Mouse (Mus musculus): ENCODE data around the gene Gpr174. TPM values are rescaled to one million over a fixed set of nuclear protein-coding genes. Genes with fewer than 3 reads are reported as not detected.
"Not testable (repeated sequence)": the region's sequence is repeated elsewhere in the genome, so short reads cannot be mapped to it uniquely, and the experiment has no call there.

The Gpr174 gene
- polyA plus RNA-seq, 1 experiment, result 0.36 TPM

DNA sequence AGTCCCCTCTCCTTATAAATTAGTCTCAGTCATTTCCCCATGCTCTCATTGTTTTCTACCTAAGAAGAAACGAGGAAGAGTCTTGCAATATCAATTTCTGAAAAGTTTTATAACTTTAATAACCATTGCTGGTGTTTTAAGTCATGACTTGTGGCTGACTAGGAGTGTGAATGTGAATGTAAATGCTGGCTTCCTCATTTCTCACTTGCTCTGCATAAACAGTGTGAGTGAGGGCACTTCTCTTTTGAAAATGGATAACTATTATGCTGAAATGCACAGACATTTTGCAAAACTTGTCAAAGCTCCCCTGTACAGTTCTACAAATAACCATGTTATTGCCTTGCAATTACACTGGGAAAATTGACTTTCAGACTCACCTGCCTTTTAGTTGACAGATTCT lies 8.9 kb downstream of the Gpr174 start:
- Histone ChIP-seq H3K36me3 (ENCODE audit: control insufficient read depth, insufficient read depth, low read length) (no peaks in the 10 kb centered on the region), H3K4me1 (ENCODE audit: control insufficient read depth, insufficient read depth, low read length) (no peaks in the 10 kb centered on the region), H3K27ac (ENCODE audit: insufficient read depth, low read depth, low read length) (no peak overlapping the region), H3K27me3 (replicated peaks; ENCODE audit: control insufficient read depth, insufficient read depth, low read length) (no peaks in the 10 kb centered on the region), H3K4me3 (ENCODE audit: insufficient read depth, low read depth, low read length) (no peak overlapping the region)
- TF ChIP-seq CTCF (conservative IDR thresholded peaks at IDR 0.05; ENCODE audit: insufficient read depth, insufficient read length, low read depth, low read length) (no peak), POLR2A (IDR thresholded peaks at IDR 0.05; ENCODE audit: low read depth, low read length) (no peak)
- WGBS, result 41% methylated on average over 1 of the region's 1 CpGs
- no peak for DNase-seq

- no peak for DNase-seq
- 71% methylated on average over 2 of the region's 2 CpGs for WGBS
- Histone ChIP-seq H3K4me1 (ENCODE audit: control insufficient read depth, insufficient read depth, low read length) (no peaks in the 10 kb centered on the region), H3K4me3 (ENCODE audit: insufficient read depth, low read depth, low read length) (no peak overlapping the region), H3K27ac (ENCODE audit: insufficient read depth, low read depth, low read length) (no peak overlapping the region), H3K27me3 (replicated peaks; ENCODE audit: control insufficient read depth, insufficient read depth, low read length) (no peaks in the 10 kb centered on the region), H3K36me3 (ENCODE audit: control insufficient read depth, insufficient read depth, low read length) (no peaks in the 10 kb centered on the region)
- TF ChIP-seq POLR2A (IDR thresholded peaks at IDR 0.05; ENCODE audit: low read depth, low read length), result no peak
- TF ChIP-seq CTCF (conservative IDR thresholded peaks at IDR 0.05; ENCODE audit: insufficient read depth, insufficient read length, low read depth, low read length), result no peak
Measured at GRCm38 (mm10) chrX:107277606-107278005, 21.9 kb downstream of the Gpr174 start.

DNA sequence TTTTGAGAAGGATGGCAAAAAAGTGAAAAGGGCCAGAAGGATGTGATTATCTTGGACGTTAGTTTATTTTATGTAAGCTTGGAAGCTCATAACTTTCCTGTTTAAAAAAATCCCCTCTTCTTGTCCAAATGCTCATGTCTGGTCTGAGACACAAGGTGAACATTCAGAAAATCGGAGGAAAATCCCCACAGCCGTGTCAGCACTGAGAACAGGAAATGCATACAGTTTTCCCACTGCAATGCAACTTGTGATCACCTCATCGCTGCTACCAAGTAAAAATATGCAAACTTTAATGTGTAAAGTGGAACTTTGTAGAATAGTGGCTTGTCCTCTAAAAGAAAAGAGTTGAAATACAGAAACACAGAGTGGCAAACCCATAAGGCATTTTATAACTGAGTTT lies 28.5 kb downstream of the Gpr174 start:
- no peaks in the 10 kb centered on the region for H3K4me1 ChIP-seq (ENCODE audit: control insufficient read depth, insufficient read depth, low read length)
- H3K27ac ChIP-seq (ENCODE audit: insufficient read depth, low read depth, low read length), result no peak overlapping the region
- no peak overlapping the region for H3K4me3 ChIP-seq (ENCODE audit: insufficient read depth, low read depth, low read length)
- no peak for TF ChIP-seq CTCF (conservative IDR thresholded peaks at IDR 0.05; ENCODE audit: insufficient read depth, insufficient read length, low read depth, low read length)
- TF ChIP-seq POLR2A (IDR thresholded peaks at IDR 0.05; ENCODE audit: low read depth, low read length), result no peak
- WGBS, result 29% methylated on average over 4 of the region's 4 CpGs
- no peak for DNase-seq
- H3K27me3 ChIP-seq (replicated peaks; ENCODE audit: control insufficient read depth, insufficient read depth, low read length), result no peaks in the 10 kb centered on the region
- H3K36me3 ChIP-seq (ENCODE audit: control insufficient read depth, insufficient read depth, low read length), result no peaks in the 10 kb centered on the region

DNA sequence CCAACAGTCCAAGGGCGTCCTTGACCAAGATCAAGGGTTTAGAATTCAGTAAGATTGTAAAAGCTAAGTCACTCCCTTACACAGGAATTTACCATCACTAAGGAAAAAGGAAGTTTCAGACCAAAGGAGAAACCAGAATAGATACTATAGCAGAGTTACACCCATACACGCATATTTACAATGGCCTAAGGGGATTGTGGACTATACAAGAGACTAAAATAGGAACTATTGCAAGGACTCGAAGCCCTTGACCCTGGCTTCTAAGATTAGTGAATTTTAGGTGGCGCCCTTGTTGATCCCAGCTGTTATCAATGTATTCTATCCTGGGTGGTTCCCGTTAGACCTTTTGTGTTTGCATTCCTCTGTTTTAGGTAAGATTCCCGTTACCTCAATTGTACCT lies 42.2 kb downstream of the Gpr174 start:
- not testable (repeated sequence) for DNase-seq; H3K27me3 ChIP-seq (replicated peaks; ENCODE audit: control insufficient read depth, insufficient read depth, low read length); H3K27ac ChIP-seq (ENCODE audit: insufficient read depth, low read depth, low read length); H3K4me3 ChIP-seq (ENCODE audit: insufficient read depth, low read depth, low read length); H3K4me1 ChIP-seq (ENCODE audit: control insufficient read depth, insufficient read depth, low read length); H3K36me3 ChIP-seq (ENCODE audit: control insufficient read depth, insufficient read depth, low read length)
- 96% methylated on average over 6 of the region's 6 CpGs for WGBS

- no peak overlapping the region for H3K27ac ChIP-seq (ENCODE audit: insufficient read depth, low read depth, low read length)
- TF ChIP-seq POLR2A (IDR thresholded peaks at IDR 0.05; ENCODE audit: low read depth, low read length), result no peak
- TF ChIP-seq CTCF (conservative IDR thresholded peaks at IDR 0.05; ENCODE audit: insufficient read depth, insufficient read length, low read depth, low read length), result no peak
- H3K36me3 ChIP-seq (ENCODE audit: control insufficient read depth, insufficient read depth, low read length), result no peaks in the 10 kb centered on the region
- no peaks in the 10 kb centered on the region for H3K4me1 ChIP-seq (ENCODE audit: control insufficient read depth, insufficient read depth, low read length)
- no peak overlapping the region for H3K4me3 ChIP-seq (ENCODE audit: insufficient read depth, low read depth, low read length)
- no peak for DNase-seq
- no peaks in the 10 kb centered on the region for H3K27me3 ChIP-seq (replicated peaks; ENCODE audit: control insufficient read depth, insufficient read depth, low read length)
Measured at GRCm38 (mm10) chrX:107298761-107299160, 43.1 kb downstream of the Gpr174 start.

DNA sequence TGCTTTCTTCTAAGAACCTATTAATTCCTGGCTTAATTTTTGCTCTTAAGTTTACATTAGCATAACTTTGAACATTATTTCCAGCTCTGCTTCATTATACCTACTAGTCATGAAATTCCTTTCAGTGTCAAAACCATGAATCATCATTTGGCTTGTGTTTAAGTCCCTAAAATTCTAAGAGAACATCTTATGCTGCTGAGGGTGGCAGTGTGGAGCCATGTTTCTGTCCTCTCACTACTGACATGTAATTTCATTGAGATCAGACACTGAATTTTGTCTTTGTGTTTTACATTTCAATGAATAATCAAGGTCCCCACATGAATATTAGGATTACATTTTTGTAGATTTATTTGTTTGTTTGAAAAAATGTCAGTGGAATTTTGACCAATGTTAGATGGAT lies 50.8 kb downstream of the Gpr174 start:
- Histone ChIP-seq H3K36me3 (ENCODE audit: control insufficient read depth, insufficient read depth, low read length) (no peaks in the 10 kb centered on the region), H3K4me1 (ENCODE audit: control insufficient read depth, insufficient read depth, low read length) (no peaks in the 10 kb centered on the region), H3K27ac (ENCODE audit: insufficient read depth, low read depth, low read length) (no peak overlapping the region), H3K27me3 (replicated peaks; ENCODE audit: control insufficient read depth, insufficient read depth, low read length) (no peaks in the 10 kb centered on the region), H3K4me3 (ENCODE audit: insufficient read depth, low read depth, low read length) (no peak overlapping the region)
- DNase-seq, result no peak
- TF ChIP-seq CTCF (conservative IDR thresholded peaks at IDR 0.05; ENCODE audit: insufficient read depth, insufficient read length, low read depth, low read length) (no peak), POLR2A (IDR thresholded peaks at IDR 0.05; ENCODE audit: low read depth, low read length) (no peak)

DNA sequence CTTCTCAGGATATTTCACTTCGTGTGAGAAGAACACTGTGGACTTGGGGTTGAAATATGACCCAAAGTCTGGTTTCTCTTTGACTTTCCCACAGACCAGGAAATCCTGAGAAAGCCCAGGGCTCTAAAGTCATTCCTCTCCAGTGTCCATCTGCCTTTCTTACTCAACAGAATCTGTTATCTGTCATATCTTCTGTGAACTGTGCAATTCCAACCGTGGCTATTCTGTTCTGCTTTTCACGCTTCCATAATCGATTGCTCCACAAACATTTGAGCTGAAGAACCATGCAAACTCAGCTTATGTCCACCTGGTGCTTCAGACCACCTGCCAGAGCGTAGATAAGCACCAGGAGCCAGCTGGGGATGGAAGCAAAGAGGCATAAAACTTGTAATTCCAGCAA lies 56.9 kb downstream of the Gpr174 start:
- no peak for DNase-seq

More for the DNA sequence above, 56.9 kb downstream of the Gpr174 start:
- Histone ChIP-seq H3K4me3 (ENCODE audit: insufficient read depth, low read depth, low read length) (no peak overlapping the region), H3K27me3 (replicated peaks; ENCODE audit: control insufficient read depth, insufficient read depth, low read length) (no peaks in the 10 kb centered on the region), H3K27ac (ENCODE audit: insufficient read depth, low read depth, low read length) (no peak overlapping the region), H3K36me3 (ENCODE audit: control insufficient read depth, insufficient read depth, low read length) (no peaks in the 10 kb centered on the region), H3K4me1 (ENCODE audit: control insufficient read depth, insufficient read depth, low read length) (no peaks in the 10 kb centered on the region)
- TF ChIP-seq POLR2A (IDR thresholded peaks at IDR 0.05; ENCODE audit: low read depth, low read length), result no peak
- TF ChIP-seq CTCF (conservative IDR thresholded peaks at IDR 0.05; ENCODE audit: insufficient read depth, insufficient read length, low read depth, low read length), result no peak
- WGBS, result 57% methylated on average over 5 of the region's 5 CpGs

Data from kidney, adult 2 months (tissue).